Mouse (Mus musculus) kidney, embryonic 14.5 days (tissue): ENCODE results near the gene Arhgef26. TPM values are rescaled to one million over a fixed set of nuclear protein-coding genes. Genes with fewer than 3 reads are reported as not detected.

Source experiments
- ATAC-seq: fragments of 200-750 bp; cut with Nextera tagmentation; 2 replicates; pipeline ENCODE4 v1.8.0; 2017; ENCODE audit warnings: moderate number of reproducible peaks, mild to moderate bottlenecking, moderate TSS enrichment, moderate library complexity; ENCODE audit not compliant: low FRiP score, low TSS enrichment
- H3K27ac ChIP-seq: fragments of 300-500 bp; sonication (generic); 2 replicates; pipeline ENCODE4 v1.5.1; 2014; ENCODE audit warnings: low read depth, mild to moderate bottlenecking, low read length, moderate library complexity, mixed read lengths
- H3K27me3 ChIP-seq: fragments of 300-500 bp; sonication (generic); 2 replicates; pipeline ENCODE4 v1.6.1; 2014; ENCODE audit warnings: mild to moderate bottlenecking, low read length; ENCODE audit not compliant: control insufficient read depth, insufficient read depth
- H3K36me3 ChIP-seq: fragments of 300-500 bp; sonication (generic); 2 replicates; pipeline ENCODE4 v1.6.1; 2014; ENCODE audit warnings: low read length, mixed read lengths; ENCODE audit not compliant: control insufficient read depth, insufficient read depth
- H3K4me1 ChIP-seq: fragments of 300-500 bp; sonication (generic); 2 replicates; pipeline ENCODE4 v1.6.1; 2014; ENCODE audit warnings: low read length, mixed read lengths; ENCODE audit not compliant: control insufficient read depth, insufficient read depth
- H3K4me2 ChIP-seq: fragments of 300-500 bp; sonication (generic); replicated peaks from 2 replicates; pipeline ENCODE4 v1.6.1; 2014; ENCODE audit warnings: low read depth, mild to moderate bottlenecking, low read length
- H3K4me3 ChIP-seq: fragments of 300-500 bp; sonication (generic); 2 replicates; pipeline ENCODE4 v1.5.1; 2014; ENCODE audit warnings: mild to moderate bottlenecking, low read length
- H3K9ac ChIP-seq: fragments of 300-500 bp; sonication (generic); 2 replicates; pipeline ENCODE4 v1.6.1; 2014; ENCODE audit warnings: low read depth, mild to moderate bottlenecking, low read length, moderate library complexity
- H3K9me3 ChIP-seq: fragments of 300-500 bp; sonication (generic); 2 replicates; pipeline ENCODE4 v1.6.1; 2016; ENCODE audit warnings: low read length; ENCODE audit not compliant: control insufficient read depth
- WGBS: fragments of 180-500 bp; shearing (Covaris S2); extraction: QIAGEN DNeasy Blood & Tissue Kit; methylation state at CpG from one replicate; pipeline ENCODE4 v1.1.7; 2014; 5-methylcytosine and 5-hydroxymethylcytosine counted together
- polyA plus RNA-seq: library from polyadenylated mRNA; unstranded; fragments of >200 nt; fragmentation: Nextera tagmentation; extraction: Ambion mirVana; gene quantifications from 2 replicates; pipeline ENCODE4 v1.2.1, GENCODE M21; 2014

The Arhgef26 gene
- polyA plus RNA-seq, 1 experiment from 2014 or later = 11.4 TPM

DNA sequence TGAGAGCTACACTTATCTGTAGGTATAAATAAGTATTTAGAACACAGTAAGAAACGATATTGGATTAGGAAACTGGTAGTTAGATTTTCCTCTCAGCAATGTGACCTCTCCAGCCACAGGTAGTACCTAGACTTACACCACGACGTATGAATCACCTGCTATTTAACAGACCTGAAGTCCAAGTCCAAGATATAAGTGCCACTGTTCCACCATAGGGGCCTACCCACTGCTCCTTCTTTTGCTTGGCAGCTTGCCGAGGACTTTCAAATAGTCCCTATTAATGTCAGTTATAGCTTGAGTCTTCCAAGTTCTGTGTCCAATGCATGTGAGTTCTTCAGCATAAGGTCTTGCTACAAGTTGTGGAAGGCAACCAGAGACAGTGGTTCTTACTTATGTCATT, 76.8 kb downstream of the Arhgef26 start:
- Histone ChIP-seq H3K27ac (no peak overlapping the region), H3K4me1 (peaks cover 4% of the 10 kb centered on the region; the same call in 1 of the 2 replicates), H3K36me3 (no peaks in the 10 kb centered on the region), H3K27me3 (no peaks in the 10 kb centered on the region), H3K4me3 (no peak overlapping the region), H3K9ac (no peak overlapping the region), H3K4me2 (no peak overlapping the region), H3K9me3 (no peaks in the 10 kb centered on the region)
- 93% methylated on average over 4 of the region's 4 CpGs for WGBS
- no peak for ATAC-seq

GRCm38 (mm10) chr3:62417458-62417857, 79.3 kb downstream of the Arhgef26 start:
- H3K9ac ChIP-seq = no peak overlapping the region
- peak; percentile 55; the same call in 1 of the 2 replicates for ATAC-seq
- no peaks in the 10 kb centered on the region for H3K9me3 ChIP-seq
- H3K4me1 ChIP-seq = peaks cover 4% of the 10 kb centered on the region; the same call in 1 of the 2 replicates
- WGBS = 46% methylated on average over 6 of the region's 6 CpGs
- no peak overlapping the region for H3K4me3 ChIP-seq
- no peaks in the 10 kb centered on the region for H3K27me3 ChIP-seq
- H3K27ac ChIP-seq = no peak overlapping the region
- H3K4me2 ChIP-seq = no peak overlapping the region
- H3K36me3 ChIP-seq = no peaks in the 10 kb centered on the region

DNA sequence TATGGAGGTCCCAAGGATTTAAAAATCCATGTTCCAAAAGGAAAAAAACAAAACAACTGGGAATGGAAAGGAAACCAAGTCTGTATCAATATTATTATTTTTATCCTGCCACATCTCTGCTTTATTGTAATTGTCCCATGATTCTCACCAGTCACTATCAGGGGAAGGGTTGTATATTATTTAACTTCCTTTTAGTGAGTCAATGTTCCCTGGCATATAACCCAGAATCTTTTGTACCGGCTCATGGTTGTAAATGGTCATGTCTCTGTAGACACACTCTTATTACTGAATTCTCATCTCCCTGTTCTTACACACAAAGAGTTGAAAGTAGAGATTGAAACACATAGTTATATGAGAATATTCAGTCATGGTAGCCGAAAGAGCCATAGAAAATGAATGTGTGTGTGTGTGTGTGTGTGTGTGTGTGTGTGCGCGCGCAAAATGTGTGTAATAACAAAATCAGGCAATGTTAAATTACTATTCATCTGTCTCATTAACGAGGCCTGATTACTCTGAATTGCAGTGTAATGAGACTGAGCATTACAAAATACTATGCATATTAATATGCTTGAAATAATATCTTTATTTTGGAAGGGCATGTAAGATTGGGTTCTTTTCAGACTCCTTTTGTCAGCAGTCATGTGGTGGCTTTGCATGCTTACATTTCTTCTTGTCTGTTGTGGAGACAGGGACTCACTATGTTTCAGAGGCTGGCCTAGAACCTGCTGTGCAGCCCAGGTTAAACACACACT, 80.4 kb downstream of the Arhgef26 start:
- no peak for ATAC-seq
- Histone ChIP-seq H3K27me3 (no peaks in the 10 kb centered on the region), H3K9ac (no peak overlapping the region), H3K4me3 (no peak overlapping the region), H3K27ac (no peak overlapping the region), H3K36me3 (no peaks in the 10 kb centered on the region), H3K4me2 (no peak overlapping the region), H3K9me3 (no peaks in the 10 kb centered on the region), H3K4me1 (peaks cover under 1% of the 10 kb centered on the region; the same call in 1 of the 2 replicates)
- WGBS = 95% methylated on average over 6 of the region's 6 CpGs

DNA sequence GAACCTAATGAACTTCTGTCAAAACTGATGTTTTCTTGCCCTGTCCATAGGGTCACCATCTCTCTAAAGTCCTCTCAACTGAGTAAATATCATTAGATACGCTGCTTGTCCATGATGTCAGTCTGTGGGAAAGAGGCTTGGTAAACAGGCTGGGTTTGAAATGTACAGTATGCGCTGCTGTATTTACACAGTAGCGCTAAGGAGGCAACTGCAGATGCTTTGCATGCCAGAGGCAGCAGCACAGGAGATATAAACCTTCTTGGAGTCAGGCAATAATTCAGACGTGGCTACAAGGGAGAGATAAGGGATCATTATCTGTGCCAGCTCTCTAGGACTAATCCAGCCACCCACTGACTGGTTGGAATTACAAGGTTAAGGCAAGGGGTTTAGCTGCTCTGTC, 95.5 kb downstream of the Arhgef26 start:
- Histone ChIP-seq H3K4me3 (no peak overlapping the region), H3K27me3 (no peaks in the 10 kb centered on the region), H3K9ac (no peak overlapping the region), H3K4me1 (no peaks in the 10 kb centered on the region), H3K27ac (no peak overlapping the region), H3K36me3 (peaks cover 5% of the 10 kb centered on the region; the same call in 1 of the 2 replicates), H3K4me2 (no peak overlapping the region), H3K9me3 (no peaks in the 10 kb centered on the region)
- no peak for ATAC-seq
- WGBS = 60% methylated on average over 4 of the region's 4 CpGs

GRCm38 (mm10) chr3:62435923-62436322, 97.8 kb downstream of the Arhgef26 start:
- H3K9ac ChIP-seq = no peak overlapping the region
- H3K27ac ChIP-seq = no peak overlapping the region
- H3K9me3 ChIP-seq = no peaks in the 10 kb centered on the region
- H3K4me2 ChIP-seq = no peak overlapping the region
- no peaks in the 10 kb centered on the region for H3K27me3 ChIP-seq
- H3K4me1 ChIP-seq = no peaks in the 10 kb centered on the region
- H3K36me3 ChIP-seq = 0 out of 2 replicates have a peak, but pooled peaks cover 3% of the 10 kb centered on the region
- H3K4me3 ChIP-seq = no peak overlapping the region
- ATAC-seq = no peak

DNA sequence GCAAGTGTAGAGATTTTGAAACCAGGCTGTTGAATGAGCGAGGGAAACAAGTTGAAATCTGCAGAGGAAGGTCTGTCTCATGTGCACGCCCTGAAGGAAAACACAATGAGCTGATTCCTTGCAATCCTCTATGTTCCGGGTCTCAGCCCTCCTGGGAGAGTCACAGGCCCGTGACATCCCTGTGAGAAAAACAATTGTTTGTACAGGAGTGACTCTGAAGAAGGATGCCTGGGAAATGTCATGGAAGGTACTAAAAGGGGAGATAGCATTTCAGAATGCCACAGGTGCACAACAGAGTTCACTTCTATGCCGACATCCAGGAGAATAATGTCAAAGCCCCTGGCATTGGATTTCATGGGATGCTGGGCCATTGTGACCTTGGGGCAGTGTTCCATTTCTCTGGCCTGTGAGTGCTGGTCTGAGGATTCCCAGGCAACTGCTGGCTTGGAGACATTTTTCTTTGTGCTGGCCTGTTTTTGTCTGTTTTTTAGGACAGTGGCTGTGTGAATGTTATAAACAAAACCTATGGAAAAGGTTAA, 102.4 kb downstream of the Arhgef26 start:
- Histone ChIP-seq H3K36me3 (no peaks in the 10 kb centered on the region), H3K4me1 (no peaks in the 10 kb centered on the region), H3K4me2 (no peak overlapping the region), H3K27me3 (no peaks in the 10 kb centered on the region), H3K9ac (no peak overlapping the region), H3K4me3 (no peak overlapping the region), H3K27ac (no peak overlapping the region; the same call in 1 of the 2 replicates), H3K9me3 (no peaks in the 10 kb centered on the region)
- ATAC-seq = peak; percentile 84
- WGBS = 29% methylated on average over 5 of the region's 5 CpGs

GRCm38 (mm10) chr3:62443582-62444194, 105.5 kb downstream of the Arhgef26 start:
- H3K4me1 ChIP-seq = no peaks in the 10 kb centered on the region
- H3K27ac ChIP-seq = no peak overlapping the region
- H3K4me2 ChIP-seq = no peak overlapping the region
- no peak overlapping the region for H3K4me3 ChIP-seq
- no peaks in the 10 kb centered on the region for H3K27me3 ChIP-seq
- ATAC-seq = no peak
- H3K36me3 ChIP-seq = peaks cover 6% of the 10 kb centered on the region; the same call in 1 of the 2 replicates
- no peaks in the 10 kb centered on the region for H3K9me3 ChIP-seq
- H3K9ac ChIP-seq = no peak overlapping the region
- WGBS = 70% methylated on average over 12 of the region's 12 CpGs

DNA sequence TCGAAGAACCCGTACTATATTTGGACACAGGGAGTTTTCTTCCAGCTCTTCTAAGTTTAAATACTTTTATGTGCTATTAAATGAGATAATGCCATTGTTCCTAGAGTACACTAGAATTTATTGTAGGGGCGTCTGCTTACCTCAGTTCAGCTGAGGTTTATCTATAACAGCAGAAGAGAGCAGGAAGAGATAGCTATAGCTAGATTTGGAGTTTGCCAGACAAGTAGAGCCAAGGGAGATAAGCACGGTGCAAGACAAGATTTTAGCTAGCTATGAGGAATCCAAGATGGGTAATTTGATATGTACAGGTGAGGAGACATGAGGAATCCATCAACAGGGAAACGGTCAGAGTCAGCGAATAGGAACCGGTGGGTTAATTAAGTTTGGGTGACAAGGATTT, 108.1 kb downstream of the Arhgef26 start:
- WGBS = 62% methylated on average over 7 of the region's 7 CpGs
- H3K36me3 ChIP-seq = peaks cover 6% of the 10 kb centered on the region; the same call in 1 of the 2 replicates
- H3K9me3 ChIP-seq = no peaks in the 10 kb centered on the region
- H3K4me2 ChIP-seq = no peak overlapping the region
- no peaks in the 10 kb centered on the region for H3K4me1 ChIP-seq
- H3K27me3 ChIP-seq = no peaks in the 10 kb centered on the region
- H3K4me3 ChIP-seq = no peak overlapping the region
- H3K9ac ChIP-seq = no peak overlapping the region
- ATAC-seq = no peak
- no peak overlapping the region for H3K27ac ChIP-seq

DNA sequence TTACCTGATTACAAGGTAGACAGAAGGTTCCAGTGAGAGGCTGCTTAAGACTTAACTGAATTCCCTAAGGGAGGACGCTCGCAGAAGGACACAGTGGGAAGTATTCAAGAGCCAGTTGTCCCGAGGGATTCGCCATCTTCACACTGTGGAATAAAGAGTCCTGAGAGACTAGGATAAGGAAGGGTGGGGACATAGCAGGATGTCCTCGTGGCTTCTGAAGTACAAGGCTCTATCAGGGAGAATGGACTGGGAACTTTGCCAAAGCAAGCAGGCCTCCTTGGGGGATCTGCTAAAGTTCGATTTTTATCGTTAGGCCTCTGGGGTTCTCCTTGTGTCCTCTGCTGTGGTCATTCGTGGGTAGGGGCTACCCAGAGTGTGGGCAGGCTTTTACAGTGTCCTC, 109.0 kb downstream of the Arhgef26 start:
- peaks cover 6% of the 10 kb centered on the region; the same call in 1 of the 2 replicates for H3K36me3 ChIP-seq
- WGBS = 68% methylated on average over 8 of the region's 8 CpGs
- H3K4me1 ChIP-seq = no peaks in the 10 kb centered on the region
- no peak overlapping the region for H3K4me2 ChIP-seq
- no peak for ATAC-seq
- H3K27me3 ChIP-seq = no peaks in the 10 kb centered on the region
- H3K27ac ChIP-seq = no peak overlapping the region
- H3K9me3 ChIP-seq = no peaks in the 10 kb centered on the region
- no peak overlapping the region for H3K4me3 ChIP-seq
- H3K9ac ChIP-seq = no peak overlapping the region
